Mouse (Mus musculus) limb, embryonic 14.5 days (tissue): ENCODE measurements around the gene Zfp683. TPM values are rescaled to one million over a fixed set of nuclear protein-coding genes. Genes with fewer than 3 reads are reported as not detected.
A peak's percentile ranks its signal among the peaks of the same experiment; 100 is the strongest.

Source experiments
- ATAC-seq: fragments of 200-750 bp; cut with Nextera tagmentation; 2 replicates; pipeline ENCODE4 v1.8.0; 2017; ENCODE audit warnings: low read depth, moderate number of reproducible peaks, moderate TSS enrichment; ENCODE audit not compliant: low FRiP score
- DNase-seq: peaks from one replicate; pipeline ENCODE4 v3.0.0-alpha.2; 2015; ENCODE audit warnings: low spot score
- H3K27ac ChIP-seq: fragments of 300-500 bp; sonication (generic); replicated peaks from 2 replicates; pipeline ENCODE4 v1.5.1; 2014; ENCODE audit warnings: low read depth, mild to moderate bottlenecking, low read length, moderate library complexity, mixed read lengths
- H3K27me3 ChIP-seq: fragments of 300-500 bp; sonication (generic); 2 replicates; pipeline ENCODE4 v1.6.1; 2014; ENCODE audit warnings: low read length, mixed read lengths; ENCODE audit not compliant: control insufficient read depth, insufficient read depth
- H3K36me3 ChIP-seq: fragments of 300-500 bp; sonication (generic); 2 replicates; pipeline ENCODE4 v1.6.1; 2014; ENCODE audit warnings: mild to moderate bottlenecking, low read length, moderate library complexity, mixed read lengths; ENCODE audit not compliant: control insufficient read depth, insufficient read depth
- H3K4me1 ChIP-seq: fragments of 300-500 bp; sonication (generic); 2 replicates; pipeline ENCODE4 v1.6.1; 2014; ENCODE audit warnings: antibody characterized with exemption, low read length, mixed read lengths; ENCODE audit not compliant: control insufficient read depth, insufficient read depth
- H3K4me2 ChIP-seq: fragments of 300-500 bp; sonication (generic); replicated peaks from 2 replicates; pipeline ENCODE4 v1.6.1; 2014; ENCODE audit warnings: low read depth, mild to moderate bottlenecking, low read length, moderate library complexity; ENCODE audit not compliant: severe bottlenecking
- H3K4me3 ChIP-seq: fragments of 300-500 bp; sonication (generic); replicated peaks from 2 replicates; pipeline ENCODE4 v1.5.1; 2014; ENCODE audit warnings: low read length
- H3K9ac ChIP-seq: fragments of 300-500 bp; sonication (generic); 2 replicates; pipeline ENCODE4 v1.6.1; 2014; ENCODE audit warnings: mild to moderate bottlenecking, low read depth, low read length, moderate library complexity; ENCODE audit not compliant: severe bottlenecking
- H3K9me3 ChIP-seq: fragments of 300-500 bp; sonication (generic); 2 replicates; pipeline ENCODE4 v1.6.1; 2016; ENCODE audit warnings: low read length; ENCODE audit not compliant: control insufficient read depth
- POLR2A ChIP-seq: fragments of 200-500 bp; IDR thresholded peaks from 2 replicates; pipeline ENCODE4 v1.8.0; 2012; ENCODE audit warnings: inconsistent platforms, mild to moderate bottlenecking, moderate library complexity, borderline replicate concordance; ENCODE audit not compliant: insufficient read depth, insufficient read length; ENCODE audit errors: extremely low read depth
- WGBS: fragments of 180-500 bp; shearing (Covaris S2); extraction: QIAGEN DNeasy Blood & Tissue Kit; methylation state at CpG from one replicate; pipeline ENCODE4 v1.1.7; 2014; 5-methylcytosine and 5-hydroxymethylcytosine counted together
- polyA plus RNA-seq, 2 experiments: library from polyadenylated mRNA; depleted of rRNA in 1 of 2; stranded (reverse) in 1 of 2; unstranded in 1 of 2; fragments of >200 nt; fragmentation: Nextera tagmentation in 1 of 2; extraction: Ambion mirVana in 1 of 2; gene quantifications; 2 replicates each; pipeline versions ENCODE4 v1.2.1 to v1.2.3; 2012 to 2014

Gene Zfp683
- polyA plus RNA-seq, 2 experiments: 0.04 TPM; not detected in 1

- ATAC-seq: peak; percentile 50; the same call in 1 of the 2 replicates
- Histone ChIP-seq H3K27me3 (no peaks in the 10 kb centered on the region), H3K4me3 (no peak overlapping the region), H3K4me1 (no peaks in the 10 kb centered on the region), H3K27ac (no peak overlapping the region), H3K9me3 (no peaks in the 10 kb centered on the region), H3K36me3 (no peaks in the 10 kb centered on the region), H3K9ac (no peak overlapping the region), H3K4me2 (no peak overlapping the region)
- TF ChIP-seq POLR2A: no peak
- peak; percentile 78 for DNase-seq
- WGBS: 41% methylated on average over 9 of the region's 9 CpGs
Observed at GRCm38 (mm10) chr4:134041317-134042123, 12.1 kb upstream of the Zfp683 start.

GRCm38 (mm10) chr4:134043041-134043440 lies 10.6 kb upstream of the Zfp683 start:
- Histone ChIP-seq H3K9me3 (no peaks in the 10 kb centered on the region), H3K4me2 (no peak overlapping the region), H3K27ac (no peak overlapping the region), H3K4me3 (no peak overlapping the region), H3K36me3 (no peaks in the 10 kb centered on the region), H3K4me1 (no peaks in the 10 kb centered on the region), H3K27me3 (no peaks in the 10 kb centered on the region), H3K9ac (no peak overlapping the region)
- ATAC-seq (no peak), DNase-seq (no peak)
- WGBS: 39% methylated on average over 2 of the region's 2 CpGs
- no peak for TF ChIP-seq POLR2A

- 28% methylated on average over 5 of the region's 5 CpGs for WGBS
- Histone ChIP-seq H3K4me2 (no peak overlapping the region), H3K27ac (no peak overlapping the region), H3K9ac (no peak overlapping the region), H3K27me3 (no peaks in the 10 kb centered on the region), H3K4me3 (no peak overlapping the region), H3K36me3 (no peaks in the 10 kb centered on the region), H3K4me1 (0 out of 2 replicates have a peak, but pooled peaks cover under 1% of the 10 kb centered on the region), H3K9me3 (no peaks in the 10 kb centered on the region)
- ATAC-seq (no peak), DNase-seq (no peak)
- no peak for TF ChIP-seq POLR2A
Observed at GRCm38 (mm10) chr4:134047648-134048047, 6.0 kb upstream of the Zfp683 start.

GRCm38 (mm10) chr4:134051912-134052311 lies 1.7 kb upstream of the Zfp683 start:
- no peak for TF ChIP-seq POLR2A
- Histone ChIP-seq H3K4me2 (no peak overlapping the region), H3K27me3 (no peaks in the 10 kb centered on the region), H3K4me3 (no peak overlapping the region), H3K9ac (no peak overlapping the region), H3K27ac (no peak overlapping the region), H3K9me3 (no peaks in the 10 kb centered on the region), H3K4me1 (0 out of 2 replicates have a peak, but pooled peaks cover 4% of the 10 kb centered on the region), H3K36me3 (no peaks in the 10 kb centered on the region)
- ATAC-seq (no peak), DNase-seq (no peak)
- 84% methylated on average over 5 of the region's 5 CpGs for WGBS

GRCm38 (mm10) chr4:134052560-134052959 lies 1.1 kb upstream of the Zfp683 start:
- Histone ChIP-seq H3K9me3 (no peaks in the 10 kb centered on the region), H3K27ac (no peak overlapping the region), H3K4me2 (no peak overlapping the region), H3K4me3 (no peak overlapping the region), H3K9ac (no peak overlapping the region), H3K36me3 (no peaks in the 10 kb centered on the region), H3K27me3 (no peaks in the 10 kb centered on the region), H3K4me1 (0 out of 2 replicates have a peak, but pooled peaks cover 4% of the 10 kb centered on the region)
- no peak for TF ChIP-seq POLR2A
- ATAC-seq: no peak
- DNase-seq: peak; percentile 30
- 20% methylated on average over 8 of the region's 8 CpGs for WGBS
